Mouse (Mus musculus) right cerebral cortex, postnatal 4 days (tissue): ENCODE results near the gene Speg.

Experiments
- DNase-seq: peaks from one replicate; pipeline ENCODE4 v3.0.0-alpha.2; 2022

The Speg gene

DNA sequence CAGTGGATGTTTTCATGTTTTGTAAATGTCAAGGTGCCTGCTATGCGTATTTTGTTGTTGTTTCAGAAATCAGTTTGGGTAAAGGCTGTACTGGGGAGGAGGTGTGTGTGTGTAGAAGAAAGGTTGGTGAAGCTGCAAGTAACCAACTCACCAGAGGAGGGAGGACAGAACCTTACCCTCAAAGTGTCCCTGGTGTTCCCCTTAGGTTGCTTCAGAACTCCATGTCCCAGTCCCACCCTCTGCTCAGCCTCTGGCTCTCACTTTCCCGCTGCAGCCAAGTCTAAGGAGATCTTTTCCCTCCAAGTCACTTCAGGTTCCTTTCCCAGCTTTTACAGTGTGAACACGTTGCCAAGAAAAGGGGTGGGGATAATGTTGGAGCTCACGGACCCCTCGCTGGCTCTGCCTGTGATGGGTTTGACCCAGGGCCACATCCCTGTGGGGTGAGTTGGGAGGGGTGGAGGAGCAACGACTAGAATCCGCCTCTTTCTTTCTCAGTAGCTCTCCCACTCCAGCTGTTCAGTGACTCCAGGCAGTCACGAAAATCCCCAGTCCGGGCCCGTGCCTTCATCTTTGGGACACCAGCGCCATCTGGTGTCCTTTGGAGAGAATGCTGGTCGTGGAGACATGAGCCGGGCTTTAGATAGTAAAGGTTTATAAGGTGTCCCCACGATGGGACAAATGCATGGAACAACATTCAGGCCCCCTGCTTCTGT lies 92.3 kb downstream of the Speg start:
- peak; percentile 78 for DNase-seq

DNA sequence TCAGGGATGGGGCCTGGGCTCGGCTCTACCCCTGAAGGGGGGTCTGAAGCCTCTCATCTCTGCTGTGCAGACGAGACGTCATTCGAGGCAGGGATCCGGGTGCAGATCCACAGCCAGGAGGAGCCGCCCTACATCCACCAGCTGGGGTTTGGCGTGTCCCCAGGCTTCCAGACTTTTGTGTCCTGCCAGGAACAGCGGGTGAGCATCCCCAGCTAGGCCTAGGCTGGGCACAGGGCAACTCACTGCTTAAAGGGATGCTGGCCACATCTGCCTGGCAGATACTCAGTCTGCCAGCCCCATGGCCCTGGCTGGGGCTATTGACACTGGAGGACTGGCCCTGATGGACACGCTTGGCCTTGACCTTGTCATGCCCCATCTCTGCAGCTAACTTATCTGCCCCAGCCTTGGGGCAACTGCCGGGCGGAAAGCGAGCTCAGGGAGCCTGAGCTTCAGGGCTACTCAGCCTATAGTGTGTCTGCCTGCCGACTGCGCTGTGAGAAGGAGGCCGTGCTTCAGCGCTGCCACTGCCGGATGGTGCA lies 94.3 kb downstream of the Speg start:
- no peak for DNase-seq

GRCm38 (mm10) chr1:75476441-75476840 lies 101.3 kb downstream of the Speg start:
- no peak for DNase-seq

GRCm38 (mm10) chr1:75477264-75477965 lies 102.3 kb downstream of the Speg start:
- peak; percentile 86 for DNase-seq

DNA sequence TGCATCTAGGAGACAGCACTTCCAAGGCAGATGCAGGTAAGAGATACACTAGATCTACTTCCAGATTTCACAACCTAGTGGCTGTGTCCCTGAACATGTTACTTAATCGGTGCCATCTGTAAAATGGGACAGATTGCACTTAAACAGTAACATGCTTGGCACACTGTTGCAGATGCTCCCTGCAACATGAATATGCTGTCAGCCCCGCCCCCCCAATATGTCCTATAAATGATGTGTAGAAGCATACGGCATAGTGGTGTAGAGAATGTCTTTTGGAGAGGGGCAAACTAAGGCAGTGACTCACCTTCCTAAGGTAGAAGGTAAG lies 102.8 kb downstream of the Speg start:
- no peak for DNase-seq

DNA sequence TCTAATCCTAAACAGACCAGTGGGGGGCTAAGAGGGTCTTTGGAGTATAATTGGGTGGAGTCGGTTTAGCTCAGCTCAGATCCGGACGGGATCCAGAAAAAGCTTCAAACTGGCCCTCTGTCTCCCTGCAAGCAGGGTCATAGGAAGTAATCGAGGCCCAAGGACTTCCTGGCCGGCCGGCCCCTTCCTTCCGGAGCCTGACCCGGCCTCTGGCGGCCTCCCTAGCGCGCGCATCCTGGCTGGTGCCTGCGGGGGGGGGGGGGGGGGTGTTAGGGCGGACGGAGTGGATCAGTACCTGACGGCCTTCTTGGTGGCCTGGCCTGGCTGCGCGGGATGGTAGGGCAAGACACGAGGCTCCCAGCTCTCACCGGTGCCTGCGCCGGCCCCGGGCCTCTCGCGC lies 103.4 kb downstream of the Speg start:
- DNase-seq, result no peak

DNA sequence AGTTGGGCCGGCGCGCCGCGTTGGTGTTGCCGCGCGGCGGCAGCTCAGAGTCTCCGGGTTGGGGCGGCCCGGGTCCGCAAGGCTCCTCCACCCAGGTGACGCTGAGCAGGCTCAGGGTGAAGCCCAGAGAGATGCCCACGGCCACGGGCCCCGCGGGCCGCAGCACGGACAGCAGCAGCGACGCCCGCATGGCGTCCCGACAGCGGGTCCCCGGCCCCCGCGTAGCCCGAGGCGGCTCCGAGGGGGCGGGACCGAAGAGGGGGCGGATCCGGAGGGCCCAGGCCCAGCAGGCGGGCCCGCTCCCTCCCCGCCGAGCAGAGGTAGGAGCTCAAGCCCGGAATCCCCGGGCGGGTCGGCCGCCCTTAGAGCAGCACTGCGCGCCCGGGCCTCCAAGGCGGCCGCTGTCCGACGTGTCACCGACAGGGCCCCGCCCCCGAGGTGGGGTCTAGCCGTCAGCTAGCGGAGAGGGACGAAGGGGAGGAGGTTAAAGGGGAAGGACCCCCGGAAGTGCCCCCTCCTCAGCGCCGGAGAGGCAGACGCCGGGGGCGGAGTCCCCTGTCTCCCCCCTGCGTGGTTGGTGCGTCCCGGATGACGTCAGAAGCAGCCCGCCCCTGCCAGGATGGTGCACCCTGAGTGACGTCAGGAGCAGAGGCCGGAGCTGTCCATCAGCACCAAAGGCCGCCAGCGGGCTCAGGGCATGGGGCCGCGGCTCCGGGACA lies 104.0 kb downstream of the Speg start, which contains the start of the genes Chpf and Tmem198:
Gene Chpf (minus strand): TSS at position 392 of the 719 bp plus-strand sequence.
Gene Tmem198 (plus strand): TSS at position 617 of the 719 bp plus-strand sequence.
- peak; percentile 96 for DNase-seq

GRCm38 (mm10) chr1:75479635-75479989 lies 104.5 kb downstream of the Speg start:
- DNase-seq, result no peak

GRCm38 (mm10) chr1:75480036-75480435 lies 104.9 kb downstream of the Speg start:
- no peak for DNase-seq

- no peak for DNase-seq
Observed at GRCm38 (mm10) chr1:75480735-75481134, 105.6 kb downstream of the Speg start.
